Mouse (Mus musculus) small intestine, adult 2 months (tissue): ENCODE results near the gene Sh3tc1.

Experiments
- CTCF ChIP-seq: fragments of 200-500 bp; IDR thresholded peaks from 2 replicates; pipeline ENCODE4 v1.5.1; 2012; ENCODE audit warnings: low read depth, mild to moderate bottlenecking, control low read depth, inconsistent platforms, low read length, moderate library complexity, mixed read lengths; ENCODE audit not compliant: insufficient replicate concordance, insufficient read length; ENCODE audit errors: extremely low read depth
- POLR2A ChIP-seq: fragments of 200-500 bp; IDR thresholded peaks from 2 replicates; pipeline ENCODE4 v1.6.1; 2012; ENCODE audit warnings: low read depth, mild to moderate bottlenecking, control low read depth, inconsistent platforms, low read length, moderate library complexity

- TF ChIP-seq CTCF (no peak), POLR2A (no peak)
Measured at GRCm38 (mm10) chr5:35695815-35696214, 44.0 kb downstream of the Sh3tc1 start.
